Mouse (Mus musculus) myocyte (in vitro differentiated cells): ENCODE data around the gene Zbtb8b.

Experiments
- POLR2A ChIP-seq: IDR thresholded peaks from one replicate; pipeline ENCODE4 v1.6.1; 2011; ENCODE audit warnings: low read depth, mild to moderate bottlenecking, control low read depth, moderate library complexity; ENCODE audit not compliant: insufficient read length
- USF1 ChIP-seq: IDR thresholded peaks from one replicate; pipeline ENCODE4 v1.6.1; 2011; ENCODE audit warnings: low read depth, mild to moderate bottlenecking, control low read depth, moderate library complexity

DNA sequence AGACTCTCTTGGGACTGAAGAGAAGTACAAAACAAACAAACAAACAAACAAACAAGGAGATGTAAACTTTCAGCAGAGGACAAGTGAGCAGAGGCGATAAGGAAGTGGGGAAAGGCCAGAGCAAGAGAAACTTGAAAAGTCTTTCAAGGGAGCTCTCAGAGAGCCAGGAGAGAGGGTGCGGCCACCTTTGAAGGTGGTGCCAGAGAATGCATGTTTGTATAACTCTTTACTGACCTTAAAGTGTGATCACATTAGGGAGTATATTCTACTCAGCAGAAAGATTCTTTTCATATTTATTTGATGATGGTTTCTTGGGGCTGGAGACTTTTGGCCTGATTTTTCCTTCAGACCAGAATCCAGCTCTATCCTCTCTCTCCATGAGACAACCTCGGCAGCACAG, 43.7 kb downstream of the Zbtb8b start:
- TF ChIP-seq POLR2A, result no peak
- TF ChIP-seq USF1, result no peak
